Mouse (Mus musculus) A20 (cell line): ENCODE measurements at regions not wholly inside any gene's neighbourhood (a gene's known extent, or its start where the extent isn't known, plus 50 kb on each side); places are given as distances from the start of the nearest gene placed in this dataset.

Experiments
- DNase-seq: peaks from one replicate; pipeline ENCODE4 v3.0.0-alpha.2; 2011; ENCODE audit warnings: low read depth, low spot score

- DNase-seq: no peak
These were observed 50.2 kb upstream of the Pdzd8 start for GRCm38 (mm10) chr19:59395739-59396138.

DNA sequence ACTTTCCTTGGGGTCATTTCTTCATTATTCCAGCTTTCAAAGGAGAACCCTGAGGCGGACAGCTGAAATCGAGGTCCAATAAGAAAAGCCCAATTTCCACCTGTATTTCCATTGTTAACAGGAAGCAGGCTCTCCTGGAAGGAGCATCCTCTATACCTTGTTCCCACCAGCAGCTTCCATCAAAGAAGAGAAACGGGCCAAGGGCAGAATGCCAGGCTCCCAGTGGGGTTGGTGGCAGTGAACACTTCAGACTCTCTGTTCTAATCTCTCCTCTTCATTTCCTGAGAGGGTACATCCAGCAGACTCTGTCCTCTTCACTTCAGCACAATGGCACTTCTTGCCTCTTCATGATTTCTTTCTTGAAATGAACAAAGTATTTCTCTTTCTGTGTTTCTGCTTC, 50.9 kb upstream of the Pdzd8 start:
- DNase-seq: no peak

DNA sequence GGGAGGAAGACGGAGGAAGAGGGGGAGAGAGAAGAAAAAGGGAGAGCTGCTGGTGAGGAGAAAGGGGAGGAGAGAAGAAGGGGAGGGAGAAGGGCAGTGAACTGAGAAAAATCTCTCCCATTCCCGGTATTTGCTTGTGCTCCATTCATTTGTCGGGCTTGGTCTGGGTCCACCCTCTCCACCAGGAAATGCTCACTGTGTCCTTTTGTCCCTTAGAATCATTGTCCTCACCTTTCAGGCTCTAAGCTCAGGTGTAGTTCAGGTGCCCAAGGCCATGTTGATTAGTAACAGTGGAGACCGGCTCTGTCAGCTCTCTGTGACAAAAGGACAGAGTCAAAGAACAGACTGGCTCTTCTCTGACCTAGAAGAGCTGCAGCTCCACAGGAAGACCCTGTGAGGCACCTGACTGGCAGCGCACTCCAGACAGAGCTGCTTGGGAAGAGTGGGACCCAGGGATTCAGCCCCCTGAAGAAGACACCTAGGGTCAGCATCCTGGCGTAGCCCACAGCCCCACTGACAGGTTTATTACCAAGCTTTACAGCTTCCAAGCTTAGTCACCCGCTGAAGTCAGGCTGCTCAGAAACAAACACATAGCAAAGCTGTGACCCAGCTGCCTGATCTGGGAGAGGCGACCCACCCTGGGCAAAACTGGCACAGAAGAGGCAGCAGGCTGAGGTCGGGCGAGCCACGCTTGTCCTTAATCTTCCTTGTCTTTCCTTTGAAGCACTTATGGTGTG, 54.4 kb upstream of the Pdzd8 start:
- DNase-seq: no peak

DNA sequence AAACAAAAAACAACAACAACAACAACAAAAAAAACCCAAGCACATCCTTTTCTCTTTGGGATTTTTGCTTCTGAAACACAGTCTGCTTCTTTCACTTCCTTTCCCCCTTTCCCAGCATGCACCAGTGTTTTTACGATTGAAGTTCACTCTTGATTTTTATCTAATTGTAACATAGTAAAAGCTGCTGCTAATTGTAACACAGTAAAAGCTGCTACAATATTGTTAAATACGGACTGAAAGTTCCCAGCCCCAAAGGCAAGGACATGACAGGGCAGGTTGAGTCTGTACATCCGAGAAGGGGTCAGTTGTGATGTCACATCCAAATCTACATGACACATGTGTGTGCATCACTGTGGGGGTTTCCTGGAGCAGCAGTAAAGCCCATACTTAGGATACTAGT, 55.7 kb upstream of the Pdzd8 start:
- DNase-seq: peak; percentile 22

- no peak for DNase-seq
These were observed 56.1 kb upstream of the Emx2 start for GRCm38 (mm10) chr19:59402097-59402496.

DNA sequence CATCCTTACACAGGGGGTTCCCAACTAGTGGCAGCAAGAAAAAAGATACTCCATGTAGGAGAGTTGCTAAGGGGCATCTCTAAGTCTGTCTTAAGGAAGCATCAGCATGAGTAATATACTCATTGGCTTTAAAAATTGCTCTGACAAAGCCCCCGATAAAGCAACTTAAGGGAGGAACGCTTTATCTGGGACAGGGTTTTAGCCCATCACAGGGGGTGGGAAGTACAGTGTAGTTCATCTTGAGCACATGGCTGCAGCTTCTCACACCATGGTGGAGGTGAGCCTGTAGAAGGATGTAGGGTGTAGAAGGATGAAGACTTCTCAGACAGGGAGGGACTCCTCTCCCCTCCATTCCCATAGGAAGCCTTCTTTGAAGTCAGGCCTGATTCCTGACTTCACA, 54.1 kb upstream of the Emx2 start:
- DNase-seq: no peak

- no peak for DNase-seq
These were observed 53.4 kb upstream of the Emx2 start for GRCm38 (mm10) chr19:59404766-59405165.

DNA sequence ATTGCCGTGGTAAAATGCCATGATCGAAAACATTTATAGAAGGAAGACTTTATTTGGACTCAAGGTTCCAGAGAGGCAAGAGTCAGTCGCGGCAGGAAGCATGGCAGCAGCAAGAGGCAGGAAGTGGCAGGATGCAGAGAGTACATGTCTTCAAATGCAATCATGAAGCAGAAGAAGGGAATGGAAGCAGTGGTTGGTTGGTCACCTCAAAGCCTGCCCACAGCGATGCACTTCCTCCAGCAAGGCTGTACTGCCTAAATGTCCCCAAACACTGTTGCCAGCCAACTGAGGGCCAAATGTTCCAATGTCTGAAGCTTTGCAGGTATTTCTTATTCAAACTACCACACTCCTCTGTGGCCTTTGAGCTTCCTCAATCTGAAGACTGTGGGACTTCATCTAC, 52.6 kb upstream of the Emx2 start:
- no peak for DNase-seq

GRCm38 (mm10) chr19:59408094-59408493, 50.1 kb upstream of the Emx2 start:
- no peak for DNase-seq
